Mouse (Mus musculus) kidney, adult 11 months (tissue): ENCODE measurements around the gene Hoxa4.

ENCODE experiments used
- DNase-seq: peaks from one replicate; pipeline ENCODE4 v3.0.0; 2022

Hoxa4 gene

GRCm38 (mm10) chr6:52190906-52191810 is at the start of gene Hoxa4:
Gene Hoxa4 (minus strand): TSS chr6:52191753.
- DNase-seq, result peak; percentile 35

GRCm38 (mm10) chr6:52241001-52241621 is 49.6 kb upstream of the Hoxa4 start:
- no peak for DNase-seq

- DNase-seq, result peak; percentile 89
Measured at GRCm38 (mm10) chr6:52240389-52241000, 48.9 kb upstream of the Hoxa4 start, which contains the start of gene Hoxa10. Gene Hoxa10 (minus strand): TSS chr6:52240854.

GRCm38 (mm10) chr6:52239625-52240388 is 48.3 kb upstream of the Hoxa4 start:
- no peak for DNase-seq

- no peak for DNase-seq
Measured at GRCm38 (mm10) chr6:52238976-52239375, 47.4 kb upstream of the Hoxa4 start.

- no peak for DNase-seq
Measured at GRCm38 (mm10) chr6:52238155-52238545, 46.6 kb upstream of the Hoxa4 start.

- DNase-seq, result no peak
Measured at GRCm38 (mm10) chr6:52237346-52238154, 46.0 kb upstream of the Hoxa4 start.

- DNase-seq, result no peak
Measured at GRCm38 (mm10) chr6:52236806-52237205, 45.3 kb upstream of the Hoxa4 start.

GRCm38 (mm10) chr6:52235866-52236265 is 44.3 kb upstream of the Hoxa4 start:
- DNase-seq, result no peak

- DNase-seq, result no peak
Measured at GRCm38 (mm10) chr6:52235267-52235666, 43.7 kb upstream of the Hoxa4 start.

GRCm38 (mm10) chr6:52234428-52235140 is 43.0 kb upstream of the Hoxa4 start:
- DNase-seq, result peak; percentile 72

GRCm38 (mm10) chr6:52233546-52234427 is 42.2 kb upstream of the Hoxa4 start:
- DNase-seq, result peak; percentile 89

- no peak for DNase-seq
Measured at GRCm38 (mm10) chr6:52232984-52233545, 41.5 kb upstream of the Hoxa4 start.

- DNase-seq, result peak; percentile 73
Measured at GRCm38 (mm10) chr6:52232568-52232965, 41.0 kb upstream of the Hoxa4 start.

- DNase-seq, result peak; percentile 59
Measured at GRCm38 (mm10) chr6:52231885-52232567, 40.5 kb upstream of the Hoxa4 start.

- DNase-seq, result peak; percentile 70
Measured at GRCm38 (mm10) chr6:52230516-52231165, 39.1 kb upstream of the Hoxa4 start, which contains the start of gene Hoxa9. Gene Hoxa9 (minus strand): TSS chr6:52231089.

GRCm38 (mm10) chr6:52229558-52230416 is 38.2 kb upstream of the Hoxa4 start:
- peak; percentile 86 for DNase-seq
